Mouse (Mus musculus): Measurements from ENCODE around the gene Csf3. TPM values are rescaled to one million over a fixed set of nuclear protein-coding genes. Genes with fewer than 3 reads are reported as not detected.
"Not testable (repeated sequence)": the region's sequence is repeated elsewhere in the genome, so short reads cannot be mapped to it uniquely, and the experiment has no call there.

Gene Csf3
- polyA plus RNA-seq, 1 experiment from 2014 or later, result not detected

- Histone ChIP-seq H3K36me3 (no peaks in the 10 kb centered on the region), H3K4me1 (peaks cover 15% of the 10 kb centered on the region), H3K4me3 (replicated peaks) (no peak overlapping the region), H3K9ac (no peak overlapping the region), H3K9me3 (no peaks in the 10 kb centered on the region), H3K27me3 (replicated peaks) (no peaks in the 10 kb centered on the region), H3K27ac (no peak overlapping the region), H3K4me2 (no peak overlapping the region)
- WGBS, result 80% methylated on average over 1 of the region's 1 CpGs
- no peak for ATAC-seq (ENCODE audit: insufficient read depth, low FRiP score, low read depth)
These were observed 35.1 kb downstream of the Csf3 start for GRCm38 (mm10) chr11:98736176-98736575.

GRCm38 (mm10) chr11:98737220-98737619, 36.2 kb downstream of the Csf3 start:
- H3K36me3 ChIP-seq; ATAC-seq (ENCODE audit: insufficient read depth, low FRiP score, low read depth); H3K9ac ChIP-seq; H3K27ac ChIP-seq; H3K27me3 ChIP-seq (replicated peaks); H3K4me3 ChIP-seq (replicated peaks); H3K9me3 ChIP-seq; H3K4me2 ChIP-seq: not testable (repeated sequence)
- 83% methylated on average over 2 of the region's 2 CpGs for WGBS
- H3K4me1 ChIP-seq, result peaks cover 17% of the 10 kb centered on the region

DNA sequence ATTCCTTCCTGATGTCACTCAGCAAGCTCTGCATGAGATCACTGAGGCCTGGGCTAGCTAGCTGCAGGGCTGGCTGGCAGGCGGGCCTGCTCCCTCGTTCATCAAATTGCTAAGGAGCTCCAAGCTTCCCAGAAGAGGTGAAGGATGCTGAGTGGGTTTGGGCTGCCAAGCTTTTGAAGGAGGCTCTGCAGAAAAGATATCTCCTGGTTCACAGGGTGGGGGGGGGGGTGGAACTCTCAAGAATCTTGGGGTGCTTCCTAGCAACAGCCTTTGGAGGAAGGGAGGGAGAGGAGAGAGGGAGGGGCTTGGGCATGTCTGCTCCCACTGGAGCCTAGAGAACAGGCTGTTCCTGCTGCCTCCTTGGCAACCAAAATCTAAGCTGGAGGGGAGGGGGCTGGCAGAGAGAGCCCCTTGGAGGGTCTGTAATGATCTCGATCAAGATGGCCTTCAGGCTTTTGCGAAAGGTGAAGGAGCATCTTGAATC, 37.4 kb downstream of the Csf3 start:
- Histone ChIP-seq H3K27ac (no peak overlapping the region), H3K4me1 (peaks cover 25% of the 10 kb centered on the region), H3K9ac (no peak overlapping the region), H3K27me3 (replicated peaks) (no peaks in the 10 kb centered on the region), H3K4me3 (replicated peaks) (no peak overlapping the region), H3K36me3 (no peaks in the 10 kb centered on the region), H3K9me3 (no peaks in the 10 kb centered on the region), H3K4me2 (no peak overlapping the region)
- 48% methylated on average over 4 of the region's 4 CpGs for WGBS
- ATAC-seq (ENCODE audit: insufficient read depth, low FRiP score, low read depth), result no peak

- WGBS, result 70% methylated on average over 9 of the region's 9 CpGs
- Histone ChIP-seq H3K27me3 (replicated peaks) (no peaks in the 10 kb centered on the region), H3K27ac (no peak overlapping the region), H3K4me2 (no peak overlapping the region), H3K4me3 (replicated peaks) (no peak overlapping the region), H3K9ac (no peak overlapping the region), H3K4me1 (peaks cover 29% of the 10 kb centered on the region), H3K9me3 (no peaks in the 10 kb centered on the region), H3K36me3 (no peaks in the 10 kb centered on the region)
- ATAC-seq (ENCODE audit: insufficient read depth, low FRiP score, low read depth), result no peak
These were observed 37.9 kb downstream of the Csf3 start for GRCm38 (mm10) chr11:98738925-98739324.

- peak overlapping the region; percentile 97 for H3K27ac ChIP-seq
- H3K36me3 ChIP-seq, result no peaks in the 10 kb centered on the region
- peak overlapping the region; percentile 89 for H3K4me2 ChIP-seq
- 0 out of 2 replicates have a peak overlapping the region, but pooled peaks have one; percentile 10 for H3K9ac ChIP-seq
- peak overlapping the region; percentile 92 for H3K4me3 ChIP-seq (replicated peaks)
- H3K9me3 ChIP-seq, result no peaks in the 10 kb centered on the region
- no peak; the same call in 1 of the 2 replicates for ATAC-seq (ENCODE audit: insufficient read depth, low FRiP score, low read depth)
- 8% methylated on average over 8 of the region's 8 CpGs for whole genome bisulfite sequencing
- H3K27me3 ChIP-seq (replicated peaks), result no peaks in the 10 kb centered on the region
- H3K4me1 ChIP-seq, result peaks cover 40% of the 10 kb centered on the region
These were observed 38.9 kb downstream of the Csf3 start for GRCm38 (mm10) chr11:98740026-98740392.

DNA sequence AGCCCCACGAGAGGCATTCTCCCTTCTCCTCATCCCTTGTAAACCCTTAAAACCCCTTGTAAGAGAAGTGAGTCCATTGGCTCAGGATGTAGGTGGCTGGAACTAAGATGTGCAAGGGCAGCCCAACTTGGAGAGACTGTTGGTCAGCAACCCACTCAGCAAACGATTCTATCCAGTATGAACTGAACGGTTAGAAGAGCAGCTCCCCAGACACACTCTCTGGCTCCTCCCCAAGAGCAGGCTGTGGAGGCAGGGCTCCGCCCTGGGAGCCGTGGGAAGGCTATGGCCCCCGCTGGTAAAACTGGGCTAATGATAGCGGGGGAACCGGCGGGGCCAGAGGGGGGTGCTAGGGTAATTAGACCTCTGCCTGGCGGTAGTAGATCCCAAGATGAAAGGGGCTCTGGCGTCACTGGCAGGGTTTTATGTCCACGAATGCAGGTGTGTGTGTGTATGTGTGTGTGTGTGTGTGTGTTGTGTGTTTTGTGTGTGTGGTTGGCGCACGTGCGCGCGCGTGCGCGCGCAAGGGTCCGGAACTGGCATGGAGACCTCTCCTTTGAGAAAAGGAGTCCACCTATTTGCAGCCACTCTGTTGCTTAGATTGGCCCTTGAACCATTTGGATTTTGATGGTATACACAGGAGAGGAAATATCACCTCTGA, 39.5 kb downstream of the Csf3 start, which contains the start of gene Thra:
Thra (plus strand) TSS at position 246 of the 658 bp plus-strand sequence.
- Histone ChIP-seq H3K4me3 (replicated peaks) (peak within 1 kb of the TSS; percentile 92), H3K27me3 (replicated peaks) (no peaks in the 10 kb centered on the region), H3K27ac (peak within 1 kb of the TSS; percentile 97), H3K4me2 (peak within 1 kb of the TSS; percentile 89), H3K36me3 (no peaks in the 10 kb centered on the region), H3K4me1 (peaks cover 44% of the 10 kb centered on the region), H3K9ac (peak within 1 kb of the TSS; percentile 46), H3K9me3 (no peaks in the 10 kb centered on the region)
- peak; percentile 74 for ATAC-seq (ENCODE audit: insufficient read depth, low FRiP score, low read depth)
- under 1% methylated on average over 22 of the region's 22 CpGs for WGBS

DNA sequence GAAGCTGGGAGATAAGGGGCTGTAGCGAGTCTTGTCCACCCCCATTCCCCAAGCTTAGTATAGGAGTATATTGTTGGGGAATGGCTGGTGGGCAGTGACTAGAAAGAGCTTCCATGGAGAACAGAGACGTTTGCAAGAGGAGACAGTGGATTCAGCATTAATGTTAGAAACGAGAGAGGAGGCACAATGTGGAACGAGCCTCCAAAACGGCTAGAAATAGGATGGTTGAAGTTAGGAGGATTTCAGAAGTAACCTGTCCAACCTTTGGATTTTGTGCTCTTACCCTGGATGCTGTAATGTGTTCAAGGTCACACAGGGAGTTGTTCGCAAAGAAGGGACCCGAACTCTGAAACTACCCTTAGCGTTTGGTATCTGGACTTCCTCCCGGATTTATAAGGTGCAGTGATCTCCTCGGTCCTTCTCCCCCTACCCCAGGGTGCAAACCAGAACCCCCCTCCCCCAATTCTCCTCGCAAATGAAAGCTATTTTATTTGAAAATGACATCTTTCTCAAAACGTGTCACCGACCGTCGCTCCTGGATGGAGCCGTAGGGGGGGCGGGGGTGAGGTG, 40.1 kb downstream of the Csf3 start:
- Histone ChIP-seq H3K36me3 (no peaks in the 10 kb centered on the region), H3K27ac (peak overlapping the region; percentile 97), H3K27me3 (replicated peaks) (no peaks in the 10 kb centered on the region), H3K4me3 (replicated peaks) (peak overlapping the region; percentile 92), H3K9ac (peak overlapping the region; percentile 46), H3K4me2 (peak overlapping the region; percentile 89), H3K9me3 (no peaks in the 10 kb centered on the region), H3K4me1 (peaks cover 51% of the 10 kb centered on the region)
- under 1% methylated on average over 17 of the region's 17 CpGs for WGBS
- ATAC-seq (ENCODE audit: insufficient read depth, low FRiP score, low read depth), result no peak

DNA sequence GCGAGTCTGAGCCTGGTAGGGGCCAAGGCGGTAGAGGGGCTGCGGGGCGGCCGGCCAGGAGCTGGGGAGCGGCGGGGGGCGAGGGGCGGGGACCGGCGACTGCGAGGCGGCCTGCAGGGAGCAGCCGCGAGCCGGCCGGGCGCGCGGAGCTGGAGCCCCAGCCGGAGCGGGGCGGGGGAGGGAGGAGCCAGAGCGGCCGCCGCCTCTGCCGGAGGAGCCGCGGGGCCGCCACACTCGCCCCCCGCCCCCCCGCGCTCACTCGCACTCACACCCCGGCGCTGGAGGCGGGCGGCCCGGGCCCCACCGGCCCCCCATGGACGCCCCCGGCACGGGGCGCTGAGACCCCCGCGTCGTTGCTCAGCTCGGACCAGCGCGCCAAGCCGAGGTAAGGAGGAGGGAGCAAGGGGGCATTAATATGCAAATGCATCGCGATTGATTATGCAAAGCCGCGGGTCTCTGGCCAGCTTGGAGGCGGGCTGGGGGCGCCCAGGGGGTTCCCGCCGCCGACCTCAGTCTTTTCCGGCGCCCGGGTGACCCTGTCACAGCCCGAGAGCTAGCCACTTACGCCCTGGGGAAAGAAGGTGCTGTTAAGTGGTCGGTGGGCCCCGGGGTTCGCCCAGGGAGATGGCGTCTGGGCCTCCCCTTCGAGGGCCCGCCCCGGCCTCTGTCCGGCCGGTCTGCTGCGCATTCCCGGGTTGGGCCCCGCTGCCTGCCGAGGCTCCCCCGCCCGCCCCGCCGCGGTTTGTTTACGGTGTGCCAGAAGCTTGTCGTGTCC, 40.7 kb downstream of the Csf3 start:
- Histone ChIP-seq H3K27ac (peak overlapping the region; percentile 97), H3K27me3 (replicated peaks) (no peaks in the 10 kb centered on the region), H3K4me1 (peaks cover 57% of the 10 kb centered on the region), H3K9ac (peak overlapping the region; percentile 96), H3K36me3 (no peaks in the 10 kb centered on the region), H3K4me2 (peak overlapping the region; percentile 89), H3K4me3 (replicated peaks) (peak overlapping the region; percentile 92), H3K9me3 (no peaks in the 10 kb centered on the region)
- WGBS, result under 1% methylated on average over 58 of the region's 86 CpGs
- ATAC-seq (ENCODE audit: insufficient read depth, low FRiP score, low read depth), result peak; percentile 76

GRCm38 (mm10) chr11:98742397-98743291, 41.6 kb downstream of the Csf3 start:
- H3K36me3 ChIP-seq, result no peaks in the 10 kb centered on the region
- peaks cover 64% of the 10 kb centered on the region for H3K4me1 ChIP-seq
- ATAC-seq (ENCODE audit: insufficient read depth, low FRiP score, low read depth), result no peak
- H3K27me3 ChIP-seq (replicated peaks), result no peaks in the 10 kb centered on the region
- no peaks in the 10 kb centered on the region for H3K9me3 ChIP-seq
- WGBS, result 2% methylated on average over 21 of the region's 21 CpGs
- peak overlapping the region; percentile 89 for H3K4me2 ChIP-seq
- H3K27ac ChIP-seq, result peak overlapping the region; percentile 97
- H3K4me3 ChIP-seq (replicated peaks), result peak overlapping the region; percentile 92
- peak overlapping the region; percentile 96 for H3K9ac ChIP-seq

DNA sequence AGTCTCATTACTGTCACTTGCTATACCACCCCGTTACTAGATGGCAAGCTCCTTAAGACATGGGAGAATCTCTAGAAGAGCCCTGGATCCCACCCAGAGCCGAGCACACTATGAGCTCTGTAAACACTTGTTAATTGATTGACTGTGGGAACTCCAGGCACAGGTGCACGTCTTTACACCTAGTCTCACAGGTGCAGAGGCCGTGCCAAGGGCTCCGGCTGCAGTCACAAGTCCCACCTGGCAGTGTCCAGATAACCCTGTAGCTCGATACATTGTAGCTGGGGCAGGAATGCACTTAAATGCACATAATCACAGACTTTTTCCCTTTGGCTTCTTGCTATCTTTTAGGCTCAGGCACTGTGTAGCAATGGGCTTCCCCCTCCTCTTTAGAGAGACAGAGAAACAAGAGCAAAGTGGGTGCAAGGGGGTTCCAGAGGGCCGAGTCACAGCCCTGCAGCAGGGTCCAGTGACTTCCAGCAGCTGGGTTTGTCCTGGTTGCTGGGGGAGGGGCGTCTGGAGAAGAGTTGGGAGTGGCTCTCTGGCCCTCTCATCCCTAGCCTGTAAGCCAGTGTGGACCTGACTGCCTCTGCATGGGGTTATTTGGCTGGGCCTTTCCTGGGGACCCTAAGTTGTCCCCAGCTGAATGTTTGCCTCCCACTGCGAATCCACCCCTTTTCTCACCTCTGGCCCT, 42.7 kb downstream of the Csf3 start:
- peaks cover 75% of the 10 kb centered on the region for H3K4me1 ChIP-seq
- ATAC-seq (ENCODE audit: insufficient read depth, low FRiP score, low read depth), result peak; percentile 5; the same call in 1 of the 2 replicates

More for the DNA sequence above, 42.7 kb downstream of the Csf3 start:
- no peaks in the 10 kb centered on the region for H3K9me3 ChIP-seq
- 8% methylated on average over 9 of the region's 9 CpGs for WGBS
- peak overlapping the region; percentile 97 for H3K27ac ChIP-seq
- no peaks in the 10 kb centered on the region for H3K36me3 ChIP-seq
- no peaks in the 10 kb centered on the region for H3K27me3 ChIP-seq (replicated peaks)
- H3K4me2 ChIP-seq, result peak overlapping the region; percentile 89
- H3K9ac ChIP-seq, result 0 out of 2 replicates have a peak overlapping the region, but pooled peaks have one; percentile 11
- H3K4me3 ChIP-seq (replicated peaks), result peak overlapping the region; percentile 92

Data from stomach, embryonic 15.5 days (tissue).